Mouse (Mus musculus): ENCODE measurements around the gene Plpp6.

Gene Plpp6
- long read RNA-seq, experiment 1, transcript Plpp6-201 (1 exons, 2,859 nt) = major isoform, 30 of 30 reads
- long read RNA-seq, experiment 1, partial matches to known transcripts = 0 of 30 reads
- long read RNA-seq, experiment 1, other reads (novel, unspliced or antisense) = 0 of 30 reads
- long read RNA-seq, experiment 2, transcript Plpp6-201 (1 exons, 2,859 nt) = major isoform, 34 of 34 reads
- long read RNA-seq, experiment 2, partial matches to known transcripts = 0 of 34 reads
- long read RNA-seq, experiment 2, other reads (novel, unspliced or antisense) = 0 of 34 reads

DNA sequence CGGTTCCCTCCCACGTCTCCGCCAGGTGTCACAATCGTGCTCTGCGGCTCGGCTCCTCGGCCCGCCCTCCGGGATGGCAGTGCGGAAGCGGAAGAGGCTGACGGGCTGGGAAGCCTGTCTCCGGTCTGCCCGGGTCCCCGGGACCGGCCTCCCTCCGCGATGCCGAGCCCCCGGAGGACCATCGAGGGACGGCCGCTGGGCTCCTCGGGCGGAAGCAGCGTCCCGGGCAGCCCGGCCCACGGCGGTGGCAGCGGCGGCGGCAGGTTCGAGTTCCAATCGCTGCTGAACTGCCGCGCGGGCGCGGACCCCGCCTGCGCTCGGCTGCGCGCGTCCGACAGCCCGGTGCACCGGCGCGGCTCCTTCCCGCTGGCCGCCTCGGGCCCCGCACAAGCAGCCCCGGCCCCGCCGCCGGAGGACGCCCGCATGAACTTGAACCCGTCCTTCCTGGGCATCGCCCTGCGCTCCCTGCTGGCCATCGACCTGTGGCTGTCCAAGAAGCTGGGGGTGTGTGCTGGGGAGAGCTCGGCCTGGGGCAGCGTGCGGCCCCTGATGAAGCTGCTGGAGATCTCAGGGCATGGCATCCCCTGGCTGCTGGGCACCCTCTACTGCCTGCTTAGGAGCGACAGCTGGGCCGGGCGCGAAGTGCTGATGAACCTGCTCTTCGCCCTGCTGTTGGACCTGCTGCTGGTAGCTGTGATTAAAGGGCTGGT lies at the start of gene Plpp6:
Gene Plpp6, plus strand, starts transcription at position 112 of the 710 bp plus-strand sequence.
- intact Hi-C loops (cut with DNase I) = loop anchor here (10.0 kb wide), 2 partner anchors 189 to 291 kb away; partner anchors contain the start of gene Jak2

DNA sequence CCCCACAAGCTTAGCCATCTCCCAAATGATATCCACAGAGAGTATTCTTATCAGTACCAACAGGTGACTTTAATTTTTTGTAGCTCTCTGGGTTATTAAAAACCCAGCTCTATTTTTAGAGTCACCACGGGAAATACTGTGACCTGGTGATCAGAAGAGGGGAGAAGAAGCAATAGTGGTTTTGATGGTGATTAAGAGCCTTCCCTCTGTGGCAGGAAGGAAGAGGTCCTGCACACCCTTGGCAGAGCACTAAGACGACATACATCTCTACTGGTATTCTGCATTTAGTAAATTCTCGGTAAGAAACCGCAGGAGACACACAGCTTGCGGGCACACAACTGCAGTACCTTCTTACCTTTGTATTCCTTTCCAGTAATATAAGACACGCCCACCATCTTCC lies 49.2 kb upstream of the Plpp6 start:
- intact Hi-C loops (cut with DNase I) = no loop called here

DNA sequence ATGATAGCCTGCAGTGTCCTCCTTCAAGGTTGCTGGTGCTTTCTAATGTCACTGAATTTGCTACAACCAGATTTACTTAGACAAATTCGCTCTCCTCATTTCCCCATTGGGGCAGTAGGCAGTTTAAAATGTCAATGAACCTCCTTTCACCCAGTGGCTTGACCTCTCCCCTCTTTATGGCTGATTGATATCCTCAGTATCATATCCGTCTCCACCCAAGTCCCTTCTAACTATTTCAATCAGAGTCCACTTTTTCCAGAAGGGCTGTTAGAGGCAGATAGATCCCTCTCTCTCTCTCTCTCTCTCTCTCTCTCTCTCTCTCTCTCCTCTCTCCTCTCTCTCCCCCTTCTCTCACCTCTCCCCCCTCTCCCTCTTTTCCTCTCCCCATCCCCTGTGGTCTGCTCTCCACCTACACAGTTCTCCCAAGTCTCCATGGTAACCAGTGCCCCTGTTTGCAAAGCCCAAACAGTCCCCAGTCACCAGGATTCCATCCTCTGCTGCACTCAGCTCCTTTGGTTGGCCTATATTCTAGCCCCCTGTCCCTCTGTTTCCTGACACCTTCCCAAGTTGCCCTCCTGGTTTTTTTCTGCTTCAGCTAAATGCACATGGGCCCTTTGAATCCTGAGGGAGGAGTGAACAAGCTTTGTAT lies 48.0 kb upstream of the Plpp6 start:
- intact Hi-C loops (cut with DNase I) = no loop called here

DNA sequence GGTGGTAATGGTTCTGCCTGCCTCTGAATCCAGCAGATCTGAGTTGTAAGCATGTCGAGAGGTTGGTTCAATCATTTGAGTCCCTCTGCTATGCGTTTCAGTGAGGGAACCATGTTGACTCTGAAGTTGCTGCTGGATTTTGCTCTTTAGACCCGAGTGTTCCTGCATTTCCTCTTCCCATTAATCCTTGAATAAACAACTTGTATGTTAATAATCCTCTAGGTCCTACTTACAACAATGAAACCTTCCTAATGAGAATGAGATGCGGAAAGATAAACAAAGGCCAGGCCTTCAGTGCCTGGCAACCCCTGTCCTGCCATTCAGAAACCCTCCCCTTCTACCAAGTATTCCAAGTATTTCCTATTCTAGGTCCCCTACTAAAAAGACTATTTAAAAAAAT lies 47.3 kb upstream of the Plpp6 start:
- intact Hi-C loops (cut with DNase I) = no loop called here

DNA sequence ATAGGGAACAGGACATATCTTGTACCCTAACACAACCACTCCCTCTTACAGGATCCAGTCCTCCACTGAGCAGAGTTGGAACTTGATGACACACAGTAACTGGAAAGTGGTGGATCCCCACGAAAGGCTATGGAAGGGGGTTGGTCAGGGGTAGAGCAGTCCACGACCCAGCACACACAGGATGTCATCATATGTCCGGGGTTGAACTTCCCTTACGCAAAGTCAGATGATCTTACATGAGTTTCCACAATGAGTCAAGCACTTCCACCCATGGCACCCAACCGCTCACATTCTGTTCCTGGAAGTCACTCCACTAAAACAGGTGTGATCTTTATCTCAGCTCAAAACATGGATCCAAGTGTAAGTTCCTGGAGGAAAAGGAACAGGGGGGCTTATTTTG lies 45.9 kb upstream of the Plpp6 start:
- intact Hi-C loops (cut with DNase I) = no loop called here

DNA sequence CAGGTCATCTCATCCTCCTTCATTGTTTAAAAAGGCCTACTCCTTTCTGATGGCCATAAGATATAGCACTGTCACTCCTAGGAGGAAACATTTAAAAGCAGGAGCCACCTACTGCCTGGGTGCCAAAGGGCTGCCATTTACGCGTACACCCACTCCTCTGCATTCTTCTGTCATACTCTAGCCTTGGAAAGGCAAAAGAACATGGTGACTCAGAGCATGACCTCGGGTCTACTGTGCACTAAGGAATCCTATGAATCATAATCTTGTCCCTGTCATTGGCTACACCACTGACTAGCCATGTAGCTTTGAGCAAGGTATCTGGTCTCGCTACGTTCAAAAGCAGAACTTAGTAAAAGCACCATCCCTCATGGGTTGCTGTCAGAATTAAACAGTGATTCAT lies 37.4 kb upstream of the Plpp6 start:
- intact Hi-C loops (cut with DNase I) = no loop called here

DNA sequence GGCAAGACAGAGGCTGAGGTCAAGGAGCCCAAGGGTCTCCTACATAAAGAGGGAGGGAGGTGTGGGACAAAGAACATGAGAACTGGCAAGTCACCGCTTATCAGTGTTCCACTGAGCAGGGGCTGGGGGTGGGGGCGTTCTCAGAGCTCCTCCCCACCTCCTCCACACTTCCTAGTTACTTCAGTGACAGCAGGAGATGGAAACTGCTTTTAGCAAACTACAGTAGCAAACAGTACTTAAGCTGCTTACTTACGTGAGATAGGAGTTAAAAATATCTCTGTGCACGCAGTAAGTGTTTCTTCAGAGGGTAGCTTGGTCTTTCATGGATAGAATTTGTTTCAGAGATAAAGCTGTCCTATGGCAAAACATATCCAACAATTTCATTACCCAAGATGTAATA lies 36.4 kb upstream of the Plpp6 start:
- intact Hi-C loops (cut with DNase I) = no loop called here

DNA sequence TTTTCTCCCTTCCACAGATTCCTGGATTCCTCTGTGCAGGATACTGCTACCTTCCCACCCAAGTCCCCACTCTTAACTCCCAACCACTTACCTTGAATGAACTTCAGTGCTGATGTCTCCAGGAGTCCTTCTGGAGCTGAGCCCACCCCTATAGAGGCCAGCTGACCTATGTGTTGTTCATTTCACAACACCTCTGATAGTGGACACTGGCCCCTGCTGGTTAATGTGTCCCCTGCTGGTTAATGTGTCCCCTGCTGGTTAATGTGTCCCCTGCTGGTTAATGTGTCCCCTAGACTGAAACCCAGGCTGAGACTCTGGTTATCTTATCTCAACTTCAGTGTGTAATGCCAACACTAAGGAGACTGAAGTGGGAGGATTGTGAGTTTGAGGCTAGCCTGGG lies 34.7 kb upstream of the Plpp6 start:
- intact Hi-C loops (cut with DNase I) = no loop called here

DNA sequence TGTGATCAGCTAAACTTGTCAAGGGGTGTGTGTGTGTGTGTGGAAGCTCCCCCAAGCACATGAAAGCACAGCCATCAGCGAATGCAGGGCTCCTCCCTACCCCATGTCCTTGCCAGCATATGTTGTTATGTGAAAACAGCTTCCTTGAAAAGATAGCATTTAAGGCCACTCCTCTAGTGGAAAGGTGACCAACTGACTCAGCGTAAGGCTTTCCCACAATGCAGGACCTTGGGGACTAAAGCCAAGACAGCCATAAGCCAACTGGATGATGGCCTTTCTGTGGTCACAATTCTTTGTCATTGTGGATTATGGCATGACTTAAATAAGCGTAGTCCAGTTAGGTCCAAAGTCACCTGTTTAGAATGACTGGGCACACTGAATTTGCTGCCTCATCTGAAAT lies 28.9 kb upstream of the Plpp6 start:
- intact Hi-C loops (cut with DNase I) = no loop called here

DNA sequence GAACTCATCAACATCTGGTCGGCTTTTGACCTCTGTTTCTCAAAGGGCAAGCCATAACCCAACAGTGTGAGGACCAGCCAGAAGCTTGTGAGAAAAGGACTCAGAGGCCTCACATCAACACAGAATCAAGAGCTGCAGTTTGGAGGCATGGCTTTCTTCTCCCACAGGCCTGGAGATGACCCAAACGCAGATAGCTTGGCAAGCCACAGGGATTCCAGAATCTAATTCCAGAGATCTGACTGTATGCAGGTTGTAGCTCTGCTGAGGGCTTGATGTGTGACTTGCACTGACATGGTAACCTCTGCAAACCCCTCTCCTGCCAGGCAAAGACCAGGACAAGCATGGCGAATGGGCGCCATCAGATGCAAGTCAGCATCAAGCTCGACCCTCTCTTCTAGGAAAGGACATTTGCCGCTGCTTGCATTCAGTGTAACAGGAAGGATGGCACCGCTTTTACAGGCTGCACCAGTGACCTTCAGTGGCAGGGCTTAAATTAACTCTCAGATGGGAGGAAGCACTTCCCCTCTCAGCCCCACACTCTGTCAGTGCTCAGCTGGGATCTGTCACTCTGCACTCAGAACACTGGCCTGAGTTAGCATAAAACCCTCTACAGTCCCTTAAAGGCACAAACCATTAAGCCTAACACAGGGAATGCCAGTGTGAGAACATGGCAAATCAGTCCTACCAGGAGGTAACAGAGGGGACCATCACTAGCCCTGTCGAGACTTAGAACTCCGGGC lies 23.4 kb upstream of the Plpp6 start:
- intact Hi-C loops (cut with DNase I) = no loop called here

DNA sequence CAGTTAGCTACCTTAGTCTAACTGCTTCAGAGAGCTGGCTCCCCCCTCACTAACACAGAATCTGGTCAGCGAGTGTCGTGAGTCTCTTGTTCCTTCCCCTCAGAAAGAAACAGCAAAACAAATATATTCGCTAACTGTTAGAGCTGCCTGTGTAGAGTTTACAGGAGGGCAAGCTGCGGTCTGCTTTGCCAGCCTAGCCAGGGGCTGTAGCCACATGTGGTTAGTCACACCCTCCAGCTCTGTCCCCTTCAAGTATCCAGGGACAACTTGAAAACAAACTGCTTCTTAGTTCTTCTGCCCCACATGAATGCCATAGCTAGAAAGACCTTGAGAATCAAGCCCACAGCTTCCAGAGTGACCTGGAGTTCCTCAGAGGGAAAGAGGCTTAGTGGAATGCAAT lies 22.5 kb upstream of the Plpp6 start:
- intact Hi-C loops (cut with DNase I) = no loop called here

DNA sequence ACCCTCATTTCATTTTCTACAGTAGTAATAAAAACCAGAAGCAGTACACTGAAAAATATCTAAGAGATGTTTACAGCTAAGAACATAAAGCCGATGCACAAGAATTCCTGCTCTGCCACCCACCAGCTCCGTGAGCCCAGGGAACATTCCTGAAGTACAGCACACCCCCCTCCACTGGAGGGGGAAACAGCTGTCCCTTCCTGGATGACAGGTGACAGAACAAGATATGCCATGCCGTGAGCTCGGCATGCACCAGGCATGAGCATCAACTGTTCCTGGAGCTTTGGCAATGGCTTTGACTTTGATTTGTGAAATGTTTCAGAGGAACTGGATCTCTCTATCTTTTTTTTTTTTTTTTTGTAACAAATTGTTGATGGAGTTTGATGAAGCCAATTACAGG lies 17.0 kb upstream of the Plpp6 start:
- intact Hi-C loops (cut with DNase I) = no loop called here

DNA sequence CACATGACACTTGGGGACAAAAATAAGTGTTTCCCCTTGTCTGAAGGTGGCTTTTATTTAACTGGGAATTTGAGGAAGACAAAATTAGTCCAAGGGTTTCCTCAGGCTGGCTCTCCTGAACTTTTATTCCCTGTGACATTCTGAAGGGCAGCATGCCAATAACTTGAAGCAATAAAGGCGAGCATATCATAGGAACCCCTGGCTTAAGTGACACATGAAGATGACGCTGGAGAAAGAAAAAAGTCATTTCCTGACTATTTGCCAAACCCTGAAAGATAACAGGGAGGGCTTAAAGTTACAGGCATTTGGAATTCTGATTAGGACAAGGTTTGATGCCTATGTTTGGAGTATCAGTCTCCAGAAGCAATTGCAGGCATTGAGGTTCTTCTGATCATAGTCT lies 16.4 kb upstream of the Plpp6 start:
- intact Hi-C loops (cut with DNase I) = no loop called here

DNA sequence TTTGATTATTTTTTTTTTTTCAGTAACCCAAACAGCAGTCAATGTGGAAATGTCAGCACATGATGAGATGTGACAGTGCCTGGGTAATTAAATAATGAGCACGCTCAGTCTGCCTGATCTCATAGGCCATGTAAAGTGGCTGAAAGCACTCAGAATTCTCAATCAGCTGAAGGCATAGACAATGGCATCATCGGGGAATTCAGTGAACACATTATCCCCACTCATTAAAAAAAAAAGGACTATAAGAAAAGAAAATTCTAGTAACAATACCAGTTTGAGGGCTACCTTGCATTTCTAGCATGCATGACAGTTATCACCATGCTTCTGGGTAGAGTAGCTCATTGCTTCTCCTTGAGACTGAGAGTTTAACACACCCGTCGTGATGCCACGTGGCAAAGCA lies 12.5 kb upstream of the Plpp6 start:
- intact Hi-C loops (cut with DNase I) = no loop called here

DNA sequence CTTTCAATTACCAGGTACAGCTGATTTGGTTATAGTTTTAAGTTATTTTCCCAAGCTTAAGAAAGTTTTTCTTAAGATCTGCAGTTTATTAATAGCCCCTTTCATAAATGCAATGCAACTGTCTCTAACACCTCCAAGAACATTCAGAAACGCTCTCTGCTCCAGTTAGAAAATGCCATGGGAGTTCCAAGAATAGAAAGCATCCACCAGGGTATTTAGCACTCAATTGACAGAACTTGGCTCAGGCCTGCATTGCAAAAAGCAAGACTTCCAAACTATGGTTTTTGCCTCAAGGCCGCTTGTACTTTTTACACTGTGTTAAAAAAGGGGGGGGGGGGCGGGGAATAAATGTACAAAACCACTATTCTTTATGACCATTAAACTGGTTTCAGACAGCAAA lies 640 bp upstream of the Plpp6 start:
- intact Hi-C loops (cut with DNase I) = loop anchor here (10.0 kb wide), 2 partner anchors 188 to 292 kb away; partner anchors contain the start of gene Jak2

DNA sequence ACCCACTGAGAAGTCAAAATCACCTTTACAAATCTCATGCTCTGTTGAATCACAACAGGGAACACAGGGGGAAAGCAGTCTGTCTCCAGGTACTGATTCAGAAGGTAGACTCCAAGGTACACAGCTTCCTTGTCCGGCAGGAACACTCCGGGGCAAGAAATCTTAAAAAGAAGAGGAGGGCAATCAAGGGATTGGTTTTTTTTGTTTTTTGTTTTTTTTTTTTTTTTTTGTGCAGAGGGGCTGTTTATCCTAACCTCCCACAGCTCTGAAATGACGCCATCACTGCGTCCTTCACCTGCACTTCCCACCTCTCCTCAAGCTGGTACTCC lies 276 bp upstream of the Plpp6 start:
- intact Hi-C loops (cut with DNase I) = loop anchor here (10.0 kb wide), 2 partner anchors 189 to 291 kb away; partner anchors contain the start of gene Jak2

DNA sequence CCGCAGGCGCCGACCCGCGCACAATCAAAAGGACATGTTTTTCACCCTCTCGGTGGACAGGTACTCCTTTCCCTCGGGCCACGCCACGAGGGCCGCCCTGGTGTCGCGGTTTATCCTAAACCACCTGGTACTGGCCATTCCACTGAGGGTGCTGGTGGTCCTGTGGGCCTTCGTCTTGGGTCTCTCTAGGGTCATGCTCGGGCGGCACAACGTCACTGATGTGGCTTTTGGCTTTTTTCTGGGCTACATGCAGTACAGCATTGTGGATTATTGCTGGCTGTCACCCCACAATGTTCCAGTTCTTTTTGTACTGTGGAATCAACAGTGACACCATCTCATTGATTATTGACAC lies 775 bp downstream of the Plpp6 start:
- intact Hi-C loops (cut with DNase I) = loop anchor here (10.0 kb wide), 2 partner anchors 190 to 290 kb away; partner anchors contain the start of gene Jak2

DNA sequence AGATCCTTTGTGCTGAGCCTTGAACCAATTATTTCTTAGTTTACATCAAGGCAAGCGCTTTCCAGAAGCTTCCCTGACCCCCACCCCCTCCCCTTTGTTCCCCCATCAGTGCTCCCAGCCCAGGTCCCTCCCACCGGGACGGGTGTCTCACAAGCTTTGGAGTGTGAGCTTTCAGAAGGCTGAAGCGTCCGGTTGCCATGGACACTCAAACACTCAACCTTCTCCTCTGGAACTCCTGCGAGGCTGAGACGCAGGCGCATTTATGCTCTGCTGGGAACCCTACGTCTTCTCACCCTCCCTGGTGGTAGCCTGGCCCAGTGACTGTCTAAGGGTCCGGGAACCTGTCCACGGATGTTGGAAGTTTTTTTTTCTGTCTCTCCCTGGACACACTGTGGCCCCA lies 3.9 kb downstream of the Plpp6 start, which contains the start of gene 4430402I18Rik:
Gene 4430402I18Rik, minus strand, starts transcription at position 149 of the 400 bp plus-strand sequence.
- intact Hi-C loops (cut with DNase I) = loop anchor here (10.0 kb wide), 2 partner anchors 193 to 287 kb away; partner anchors contain the start of gene Jak2

DNA sequence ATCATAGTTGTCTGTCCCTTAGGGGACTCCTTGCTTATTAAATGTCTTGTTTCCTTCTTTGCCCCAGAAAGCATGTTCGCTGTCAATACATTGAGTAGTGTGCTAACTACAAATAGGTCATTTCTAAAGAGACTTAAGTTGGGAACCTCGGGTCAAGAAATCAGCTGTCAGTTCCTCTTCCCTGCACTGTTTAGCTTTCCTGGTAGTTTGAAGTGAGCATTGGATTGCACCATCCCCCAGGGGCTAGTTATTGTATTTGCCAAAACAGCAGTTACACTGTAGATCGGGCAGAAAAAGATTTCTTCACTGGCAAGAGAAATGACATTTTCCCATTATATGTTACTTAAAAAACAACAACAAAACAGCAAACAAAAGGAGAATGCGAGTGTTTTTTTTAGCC lies 4.4 kb downstream of the Plpp6 start:
- intact Hi-C loops (cut with DNase I) = loop anchor here (10.0 kb wide), 2 partner anchors 193 to 287 kb away; partner anchors contain the start of gene Jak2

DNA sequence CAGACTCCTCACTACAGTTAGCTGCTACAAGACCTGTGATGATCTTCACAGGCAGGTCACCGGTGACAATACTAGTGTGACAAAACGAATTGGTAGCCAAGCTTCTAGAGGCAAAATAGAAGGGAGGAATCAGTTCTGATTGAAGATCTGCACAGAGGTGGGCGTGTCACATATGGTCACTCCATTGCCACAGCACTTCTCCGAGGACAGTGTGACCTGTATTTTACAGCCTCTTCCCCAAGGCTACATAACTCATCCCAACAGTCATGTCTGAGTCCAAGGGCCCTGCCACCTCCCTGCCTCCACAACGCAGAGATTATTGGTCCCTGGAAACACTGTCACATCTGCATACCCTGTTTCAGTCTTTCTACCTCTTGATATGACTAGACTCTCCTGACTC lies 5.5 kb downstream of the Plpp6 start:
- intact Hi-C loops (cut with DNase I) = loop anchor here (10.0 kb wide), 2 partner anchors 194 to 286 kb away; partner anchors contain the start of gene Jak2

DNA sequence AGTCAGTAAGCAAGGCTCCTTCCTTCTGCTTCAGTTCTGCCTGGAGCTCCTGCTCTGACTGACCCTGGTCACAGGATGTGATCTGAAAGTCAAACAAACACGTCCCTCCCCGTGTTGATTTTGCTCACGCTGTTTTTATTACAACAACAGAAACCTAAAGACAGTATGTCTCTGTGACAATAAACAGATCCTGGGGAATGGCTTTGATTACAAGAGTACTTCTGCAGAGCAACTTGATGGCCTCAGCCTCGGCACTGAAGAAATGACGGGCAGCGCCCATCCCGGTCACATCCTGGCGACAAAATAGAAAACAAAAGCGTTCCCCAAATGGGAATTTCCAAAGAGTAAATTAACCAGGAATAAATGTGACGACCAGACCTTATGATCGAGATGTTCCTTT lies 6.5 kb downstream of the Plpp6 start:
- intact Hi-C loops (cut with DNase I) = no loop called here

All from adrenal gland (tissue).